Mouse (Mus musculus): ENCODE results near the gene Gm20767. TPM values are rescaled to one million over a fixed set of nuclear protein-coding genes. Genes with fewer than 3 reads are reported as not detected.
"Not testable (repeated sequence)": the region's sequence is repeated elsewhere in the genome, so short reads cannot be mapped to it uniquely, and the experiment has no call there.

The Gm20767 gene
- polyA plus RNA-seq (2015; fragmentation: Nextera tagmentation; extraction: Ambion mirVana) = not detected in 2 replicates

GRCm38 (mm10) chr13:120139946-120140345 is at the start of gene Gm20767:
Gene Gm20767 (plus strand): TSS chr13:120140246.
- not testable (repeated sequence) for H3K27ac ChIP-seq (ENCODE audit: low read length); H3K36me3 ChIP-seq (ENCODE audit: insufficient read depth, low read length); H3K4me3 ChIP-seq (ENCODE audit: low read length); H3K9me3 ChIP-seq (ENCODE audit: low read length); H3K9ac ChIP-seq (replicated peaks; ENCODE audit: low read length); H3K4me2 ChIP-seq (replicated peaks; ENCODE audit: low read depth, low read length); H3K4me1 ChIP-seq (ENCODE audit: insufficient read depth, low read length); ATAC-seq (ENCODE audit: low FRiP score, low TSS enrichment); H3K27me3 ChIP-seq (ENCODE audit: insufficient read depth, low read length)
- WGBS = 73% methylated on average over 1 of the region's 5 CpGs

GRCm38 (mm10) chr13:120092950-120093349 is 47.1 kb upstream of the Gm20767 start:
- no CpG with 5 or more reads among the region's 13 CpGs for WGBS

GRCm38 (mm10) chr13:120096241-120096937 is 43.7 kb upstream of the Gm20767 start:
- H3K4me1 ChIP-seq (ENCODE audit: insufficient read depth, low read length); H3K27me3 ChIP-seq (ENCODE audit: insufficient read depth, low read length); H3K9ac ChIP-seq (replicated peaks; ENCODE audit: low read length); H3K36me3 ChIP-seq (ENCODE audit: insufficient read depth, low read length); H3K9me3 ChIP-seq (ENCODE audit: low read length); H3K27ac ChIP-seq (ENCODE audit: low read length): not testable (repeated sequence)
- Histone ChIP-seq H3K4me3 (ENCODE audit: low read length) (peak overlapping the region; percentile 23; the same call in 1 of the 2 replicates), H3K4me2 (replicated peaks; ENCODE audit: low read depth, low read length) (peak overlapping the region; percentile 33)
- under 1% methylated on average over 24 of the region's 38 CpGs for WGBS
- peak; percentile 82 for ATAC-seq (ENCODE audit: low FRiP score, low TSS enrichment)

More at GRCm38 (mm10) chr13:120092950-120093349, 47.1 kb upstream of the Gm20767 start:
- not testable (repeated sequence) for H3K4me3 ChIP-seq (ENCODE audit: low read length); H3K27ac ChIP-seq (ENCODE audit: low read length); H3K36me3 ChIP-seq (ENCODE audit: insufficient read depth, low read length); H3K4me2 ChIP-seq (replicated peaks; ENCODE audit: low read depth, low read length); H3K4me1 ChIP-seq (ENCODE audit: insufficient read depth, low read length); ATAC-seq (ENCODE audit: low FRiP score, low TSS enrichment); H3K9ac ChIP-seq (replicated peaks; ENCODE audit: low read length); H3K27me3 ChIP-seq (ENCODE audit: insufficient read depth, low read length); H3K9me3 ChIP-seq (ENCODE audit: low read length)

GRCm38 (mm10) chr13:120096938-120097256 is 43.1 kb upstream of the Gm20767 start:
- not testable (repeated sequence) for ATAC-seq (ENCODE audit: low FRiP score, low TSS enrichment); H3K27ac ChIP-seq (ENCODE audit: low read length); H3K27me3 ChIP-seq (ENCODE audit: insufficient read depth, low read length); H3K9ac ChIP-seq (replicated peaks; ENCODE audit: low read length); H3K4me1 ChIP-seq (ENCODE audit: insufficient read depth, low read length); H3K4me2 ChIP-seq (replicated peaks; ENCODE audit: low read depth, low read length); H3K36me3 ChIP-seq (ENCODE audit: insufficient read depth, low read length); H3K4me3 ChIP-seq (ENCODE audit: low read length); H3K9me3 ChIP-seq (ENCODE audit: low read length)
- 0% methylated on average over 4 of the region's 13 CpGs for WGBS

GRCm38 (mm10) chr13:120099327-120099726 is 40.7 kb upstream of the Gm20767 start:
- WGBS = no CpG with 5 or more reads among the region's 5 CpGs
- not testable (repeated sequence) for H3K27ac ChIP-seq (ENCODE audit: low read length); H3K4me3 ChIP-seq (ENCODE audit: low read length); H3K9me3 ChIP-seq (ENCODE audit: low read length); H3K4me1 ChIP-seq (ENCODE audit: insufficient read depth, low read length); H3K27me3 ChIP-seq (ENCODE audit: insufficient read depth, low read length); H3K36me3 ChIP-seq (ENCODE audit: insufficient read depth, low read length); H3K9ac ChIP-seq (replicated peaks; ENCODE audit: low read length); H3K4me2 ChIP-seq (replicated peaks; ENCODE audit: low read depth, low read length); ATAC-seq (ENCODE audit: low FRiP score, low TSS enrichment)

GRCm38 (mm10) chr13:120106504-120106903 is 33.5 kb upstream of the Gm20767 start:
- not testable (repeated sequence) for H3K4me3 ChIP-seq (ENCODE audit: low read length); H3K9ac ChIP-seq (replicated peaks; ENCODE audit: low read length); H3K9me3 ChIP-seq (ENCODE audit: low read length); H3K27me3 ChIP-seq (ENCODE audit: insufficient read depth, low read length); H3K36me3 ChIP-seq (ENCODE audit: insufficient read depth, low read length); H3K27ac ChIP-seq (ENCODE audit: low read length); H3K4me1 ChIP-seq (ENCODE audit: insufficient read depth, low read length); H3K4me2 ChIP-seq (replicated peaks; ENCODE audit: low read depth, low read length); ATAC-seq (ENCODE audit: low FRiP score, low TSS enrichment)
- WGBS = no CpG with 5 or more reads among the region's 5 CpGs

GRCm38 (mm10) chr13:120107000-120107399 is 33.0 kb upstream of the Gm20767 start:
- not testable (repeated sequence) for H3K27me3 ChIP-seq (ENCODE audit: insufficient read depth, low read length); ATAC-seq (ENCODE audit: low FRiP score, low TSS enrichment); H3K27ac ChIP-seq (ENCODE audit: low read length); H3K9ac ChIP-seq (replicated peaks; ENCODE audit: low read length); H3K9me3 ChIP-seq (ENCODE audit: low read length); H3K4me3 ChIP-seq (ENCODE audit: low read length); H3K4me1 ChIP-seq (ENCODE audit: insufficient read depth, low read length); H3K4me2 ChIP-seq (replicated peaks; ENCODE audit: low read depth, low read length); H3K36me3 ChIP-seq (ENCODE audit: insufficient read depth, low read length)
- WGBS = 68% methylated on average over 2 of the region's 2 CpGs

GRCm38 (mm10) chr13:120142348-120142747 is 2.3 kb downstream of the Gm20767 start:
- not testable (repeated sequence) for H3K9me3 ChIP-seq (ENCODE audit: low read length); H3K4me1 ChIP-seq (ENCODE audit: insufficient read depth, low read length); H3K9ac ChIP-seq (replicated peaks; ENCODE audit: low read length); H3K4me2 ChIP-seq (replicated peaks; ENCODE audit: low read depth, low read length); ATAC-seq (ENCODE audit: low FRiP score, low TSS enrichment); H3K4me3 ChIP-seq (ENCODE audit: low read length); H3K27ac ChIP-seq (ENCODE audit: low read length); H3K27me3 ChIP-seq (ENCODE audit: insufficient read depth, low read length); H3K36me3 ChIP-seq (ENCODE audit: insufficient read depth, low read length)
- 86% methylated on average over 2 of the region's 3 CpGs for WGBS

GRCm38 (mm10) chr13:120149660-120150407 is 9.8 kb downstream of the Gm20767 start:
- not testable (repeated sequence) for H3K27me3 ChIP-seq (ENCODE audit: insufficient read depth, low read length); H3K4me2 ChIP-seq (replicated peaks; ENCODE audit: low read depth, low read length); H3K27ac ChIP-seq (ENCODE audit: low read length); H3K4me1 ChIP-seq (ENCODE audit: insufficient read depth, low read length); H3K9me3 ChIP-seq (ENCODE audit: low read length); H3K9ac ChIP-seq (replicated peaks; ENCODE audit: low read length); ATAC-seq (ENCODE audit: low FRiP score, low TSS enrichment); H3K36me3 ChIP-seq (ENCODE audit: insufficient read depth, low read length); H3K4me3 ChIP-seq (ENCODE audit: low read length)
- 64% methylated on average over 3 of the region's 4 CpGs for WGBS

GRCm38 (mm10) chr13:120150589-120150988 is 10.5 kb downstream of the Gm20767 start:
- not testable (repeated sequence) for ATAC-seq (ENCODE audit: low FRiP score, low TSS enrichment); H3K27ac ChIP-seq (ENCODE audit: low read length); H3K27me3 ChIP-seq (ENCODE audit: insufficient read depth, low read length); H3K9me3 ChIP-seq (ENCODE audit: low read length); H3K4me3 ChIP-seq (ENCODE audit: low read length); H3K36me3 ChIP-seq (ENCODE audit: insufficient read depth, low read length); H3K9ac ChIP-seq (replicated peaks; ENCODE audit: low read length); H3K4me2 ChIP-seq (replicated peaks; ENCODE audit: low read depth, low read length); H3K4me1 ChIP-seq (ENCODE audit: insufficient read depth, low read length)
- WGBS = 72% methylated on average over 3 of the region's 3 CpGs
